Mouse (Mus musculus) G1E (cell line): ENCODE data around the gene Cactin.

Experiments
- CTCF ChIP-seq: IDR thresholded peaks from 2 replicates; pipeline ENCODE4 v1.5.1; 2012; ENCODE audit warnings: low read depth, low read length, inconsistent platforms, mixed read lengths
- GATA1 ChIP-seq: IDR thresholded peaks from 2 replicates; pipeline ENCODE4 v1.6.1; 2012; ENCODE audit warnings: borderline replicate concordance, low read length, inconsistent platforms, mixed read lengths
- POLR2AphosphoS5 ChIP-seq: IDR thresholded peaks from 2 replicates; pipeline ENCODE4 v1.6.1; 2012; ENCODE audit warnings: low read depth, low read length, inconsistent platforms; ENCODE audit not compliant: insufficient replicate concordance

- TF ChIP-seq CTCF (no peak), POLR2AphosphoS5 (no peak), GATA1 (no peak)
Measured at GRCm38 (mm10) chr10:81299585-81300351, 21.1 kb upstream of the Cactin start.
